Mouse (Mus musculus): ENCODE data around the gene Fndc3b.

GRCm38 (mm10) chr3:27574241-27574640 lies 136.9 kb downstream of the Fndc3b start:
- TF ChIP-seq EP300 (IDR thresholded peaks at IDR 0.05; ENCODE audit: low read depth) (no peak), CTCF (IDR thresholded peaks at IDR 0.05; ENCODE audit: low read depth) (no peak)
